ENCODE assay signal across 33 mouse cellular contexts in genomic region chr12:82751846-82752245, GRCm38 (mm10).
"Had no signal": no experiment of that assay in that cellular context is flagged by ENCODE, and none has a peak within 500 bp of the region (broad histone marks: within the 10 kb centered on the region; RNA-seq: fewer than 3 reads in every experiment).

No protein-coding gene starts in this region.

- H3K9me3 ChIP-seq: heart, embryonic 12.5 days; heart, embryonic 13.5 days; heart, embryonic 15.5 days; hindbrain, embryonic 10.5 days; hindbrain, embryonic 12.5 days; hindbrain, embryonic 13.5 days; hindbrain, embryonic 15.5 days; intestine, embryonic 15.5 days; kidney, embryonic 15.5 days had no signal

- H3K4me3 ChIP-seq: heart, embryonic 12.5 days; heart, embryonic 13.5 days; heart, embryonic 15.5 days; hindbrain, embryonic 10.5 days; hindbrain, embryonic 12.5 days; hindbrain, embryonic 13.5 days; hindbrain, embryonic 15.5 days; intestine, embryonic 15.5 days; kidney, embryonic 15.5 days; layer of hippocampus, adult 2 months; left cerebral cortex, adult 2 months had no signal

- DNase-seq: heart, postnatal 14 days; heart, postnatal 36 days; heart, postnatal 4 days; kidney, adult 11 months; kidney, adult 18-20 months; kidney, adult 2 months; kidney, adult 8-10 months; kidney, adult 9 months; kidney, postnatal 10 days; kidney, postnatal 14 days; kidney, postnatal 25 days; kidney, postnatal 36 days; kidney, postnatal 4 days; layer of hippocampus, adult 9-11 months; layer of hippocampus, postnatal 36 days had no signal

- H3K27ac ChIP-seq: heart, embryonic 13.5 days; heart, embryonic 15.5 days; hindbrain, embryonic 10.5 days; hindbrain, embryonic 12.5 days; hindbrain, embryonic 13.5 days; hindbrain, embryonic 14.5 days; hindbrain, embryonic 15.5 days; hindbrain, postnatal 0 days; intestine, embryonic 15.5 days; kidney, embryonic 15.5 days; kidney, postnatal 0 days; layer of hippocampus, adult 2 months; left cerebral cortex, adult 2 months had no signal

- H3K4me1 ChIP-seq: hindbrain, embryonic 10.5 days; hindbrain, embryonic 12.5 days; intestine, embryonic 15.5 days had no signal

- ATAC-seq: hindbrain, embryonic 16.5 days; hindbrain, postnatal 0 days; inflammation-experienced regulatory T-cells, adult 6 months; intestine, embryonic 15.5 days; intestine, embryonic 16.5 days; intestine, postnatal 0 days had no signal

- H3K4me2 ChIP-seq: heart, embryonic 12.5 days; heart, embryonic 13.5 days; heart, embryonic 15.5 days; hindbrain, embryonic 12.5 days; hindbrain, embryonic 13.5 days; hindbrain, embryonic 14.5 days; hindbrain, embryonic 15.5 days; intestine, embryonic 15.5 days; kidney, embryonic 15.5 days had no signal

- H3K9ac ChIP-seq: heart, embryonic 12.5 days; heart, embryonic 13.5 days; heart, embryonic 15.5 days; hindbrain, embryonic 12.5 days; hindbrain, embryonic 13.5 days; hindbrain, embryonic 14.5 days; hindbrain, embryonic 15.5 days; intestine, embryonic 15.5 days; kidney, embryonic 15.5 days had no signal

- H3K27me3 ChIP-seq: heart, embryonic 12.5 days; heart, embryonic 13.5 days; heart, embryonic 15.5 days; hindbrain, embryonic 12.5 days; hindbrain, embryonic 13.5 days; hindbrain, embryonic 15.5 days; intestine, embryonic 15.5 days; kidney, embryonic 15.5 days had no signal

- H3K36me3 ChIP-seq: heart, embryonic 12.5 days; heart, embryonic 13.5 days; heart, embryonic 15.5 days; hindbrain, embryonic 10.5 days; hindbrain, embryonic 12.5 days; hindbrain, embryonic 13.5 days; hindbrain, embryonic 15.5 days; intestine, embryonic 15.5 days; kidney, embryonic 15.5 days had no signal
